Mouse (Mus musculus) G1E (cell line): ENCODE measurements around the gene Map4k2.

Experiments used
- CTCF ChIP-seq: IDR thresholded peaks from 2 replicates; pipeline ENCODE4 v1.5.1; 2012; ENCODE audit warnings: low read depth, low read length, inconsistent platforms, mixed read lengths
- GATA1 ChIP-seq: IDR thresholded peaks from 2 replicates; pipeline ENCODE4 v1.6.1; 2012; ENCODE audit warnings: borderline replicate concordance, low read length, inconsistent platforms, mixed read lengths

GRCm38 (mm10) chr19:6354030-6354429, 13.1 kb downstream of the Map4k2 start:
- TF ChIP-seq CTCF (no peak), GATA1 (no peak)
